Mouse (Mus musculus): Measurements from ENCODE around the gene Sftpd.

- TF ChIP-seq HCFC1 (IDR thresholded peaks at IDR 0.05; ENCODE audit: low read depth, low read length) = no peak
- TF ChIP-seq GABPA (IDR thresholded peaks at IDR 0.05; ENCODE audit: insufficient replicate concordance, low read depth, low read length) = no peak
Measured at GRCm38 (mm10) chr14:41127997-41128396, 57.0 kb downstream of the Sftpd start.
